Mouse (Mus musculus): ENCODE measurements around the gene Gipc3. TPM values are rescaled to one million over a fixed set of nuclear protein-coding genes. Genes with fewer than 3 reads are reported as not detected.

Gipc3 gene
- total RNA-seq, 2 experiments from 2014 or later = 3.6 to 4.0 TPM

- DNase-seq = no peak
Observed at GRCm38 (mm10) chr10:81321436-81321835, 21.6 kb downstream of the Gipc3 start.

GRCm38 (mm10) chr10:81320550-81321347, 22.3 kb downstream of the Gipc3 start, which contains the start of gene Cactin:
Cactin (plus strand) TSS chr10:81321103.
- peak; percentile 99 for DNase-seq

- peak; percentile 55 for DNase-seq
Observed at GRCm38 (mm10) chr10:81319741-81320549, 23.1 kb downstream of the Gipc3 start.

GRCm38 (mm10) chr10:81319330-81319699, 23.8 kb downstream of the Gipc3 start:
- DNase-seq = peak; percentile 45

- peak; percentile 85 for DNase-seq
Observed at GRCm38 (mm10) chr10:81318589-81319329, 24.3 kb downstream of the Gipc3 start.

- DNase-seq = peak; percentile 87
Observed at GRCm38 (mm10) chr10:81317273-81317672, 25.8 kb downstream of the Gipc3 start.

- DNase-seq = peak; percentile 62
Observed at GRCm38 (mm10) chr10:81316338-81317060, 26.6 kb downstream of the Gipc3 start.

GRCm38 (mm10) chr10:81315587-81315986, 27.5 kb downstream of the Gipc3 start:
- DNase-seq = no peak

- no peak for DNase-seq
Observed at GRCm38 (mm10) chr10:81314201-81314600, 28.9 kb downstream of the Gipc3 start.

GRCm38 (mm10) chr10:81313581-81313980, 29.5 kb downstream of the Gipc3 start:
- DNase-seq = no peak

GRCm38 (mm10) chr10:81309571-81309970, 33.5 kb downstream of the Gipc3 start:
- no peak for DNase-seq

GRCm38 (mm10) chr10:81306837-81307682, 36.0 kb downstream of the Gipc3 start:
- no peak for DNase-seq

- no peak for DNase-seq
Observed at GRCm38 (mm10) chr10:81306173-81306668, 36.8 kb downstream of the Gipc3 start.

- no peak for DNase-seq
Observed at GRCm38 (mm10) chr10:81305663-81306062, 37.4 kb downstream of the Gipc3 start.

- DNase-seq = peak; percentile 71
Observed at GRCm38 (mm10) chr10:81304597-81305238, 38.3 kb downstream of the Gipc3 start.

GRCm38 (mm10) chr10:81303761-81304160, 39.3 kb downstream of the Gipc3 start:
- no peak for DNase-seq

- no peak for DNase-seq
Observed at GRCm38 (mm10) chr10:81303258-81303657, 39.8 kb downstream of the Gipc3 start.

GRCm38 (mm10) chr10:81302781-81303218, 40.3 kb downstream of the Gipc3 start:
- no peak for DNase-seq

GRCm38 (mm10) chr10:81302288-81302687, 40.8 kb downstream of the Gipc3 start:
- no peak for DNase-seq

- DNase-seq = no peak
Observed at GRCm38 (mm10) chr10:81301321-81301720, 41.7 kb downstream of the Gipc3 start.
